Mouse (Mus musculus): ENCODE data around the gene Nhsl2. TPM values are rescaled to one million over a fixed set of nuclear protein-coding genes. Genes with fewer than 3 reads are reported as not detected.

The Nhsl2 gene
- total RNA-seq, 2 experiments from 2014 or later: 9.8 to 11.3 TPM

- intact Hi-C loops (cut with DNase I): no loop called here
- DNase-seq: no peak
Measured at GRCm38 (mm10) chrX:102036866-102037361, 187.7 kb downstream of the Nhsl2 start.

GRCm38 (mm10) chrX:102037506-102037905, 188.3 kb downstream of the Nhsl2 start:
- intact Hi-C loops (cut with DNase I): no loop called here
- DNase-seq: peak; percentile 67

- intact Hi-C loops (cut with DNase I): no loop called here
- no peak for DNase-seq
Measured at GRCm38 (mm10) chrX:102041562-102041961, 192.4 kb downstream of the Nhsl2 start.

- DNase-seq: no peak
- intact Hi-C loops (cut with DNase I): no loop called here
Measured at GRCm38 (mm10) chrX:102042386-102042785, 193.2 kb downstream of the Nhsl2 start.

GRCm38 (mm10) chrX:102050552-102050951, 201.4 kb downstream of the Nhsl2 start:
- DNase-seq: no peak
- intact Hi-C loops (cut with DNase I): no loop called here

- no peak for DNase-seq
- intact Hi-C loops (cut with DNase I): no loop called here
Measured at GRCm38 (mm10) chrX:102051225-102051624, 202.0 kb downstream of the Nhsl2 start.

GRCm38 (mm10) chrX:102053371-102053770, 204.2 kb downstream of the Nhsl2 start:
- intact Hi-C loops (cut with DNase I): no loop called here
- no peak for DNase-seq

- DNase-seq: no peak
- intact Hi-C loops (cut with DNase I): no loop called here
Measured at GRCm38 (mm10) chrX:102054009-102054408, 204.8 kb downstream of the Nhsl2 start.

- intact Hi-C loops (cut with DNase I): no loop called here
- DNase-seq: peak; percentile 32
Measured at GRCm38 (mm10) chrX:102059437-102059836, 210.3 kb downstream of the Nhsl2 start.

GRCm38 (mm10) chrX:102060243-102060642, 211.1 kb downstream of the Nhsl2 start:
- intact Hi-C loops (cut with DNase I): loop anchor here (10.0 kb wide), 2 partner anchors 105 to 245 kb away; no protein-coding TSS in a partner anchor
- peak; percentile 75 for DNase-seq

- intact Hi-C loops (cut with DNase I): loop anchor here (10.0 kb wide), 2 partner anchors 106 to 246 kb away; no protein-coding TSS in a partner anchor
- DNase-seq: peak; percentile 69
Measured at GRCm38 (mm10) chrX:102060891-102061290, 211.7 kb downstream of the Nhsl2 start.

- intact Hi-C loops (cut with DNase I): loop anchor here (10.0 kb wide), 2 partner anchors 109 to 249 kb away; no protein-coding TSS in a partner anchor
Measured at GRCm38 (mm10) chrX:102064062-102064461, 214.9 kb downstream of the Nhsl2 start.

GRCm38 (mm10) chrX:102065213-102065775, 216.1 kb downstream of the Nhsl2 start:
- DNase-seq: no peak
- intact Hi-C loops (cut with DNase I): loop anchor here (10.0 kb wide), 2 partner anchors 110 to 250 kb away; no protein-coding TSS in a partner anchor

More at GRCm38 (mm10) chrX:102064062-102064461, 214.9 kb downstream of the Nhsl2 start:
- DNase-seq: no peak

GRCm38 (mm10) chrX:102066134-102066533, 216.9 kb downstream of the Nhsl2 start:
- intact Hi-C loops (cut with DNase I): loop anchor here (10.0 kb wide), 2 partner anchors 111 to 251 kb away; no protein-coding TSS in a partner anchor

GRCm38 (mm10) chrX:102067118-102067517, 217.9 kb downstream of the Nhsl2 start:
- intact Hi-C loops (cut with DNase I): loop anchor here (10.0 kb wide), 2 partner anchors 112 to 252 kb away; no protein-coding TSS in a partner anchor

More at GRCm38 (mm10) chrX:102066134-102066533, 216.9 kb downstream of the Nhsl2 start:
- peak; percentile 77 for DNase-seq

GRCm38 (mm10) chrX:102068811-102069540, 219.8 kb downstream of the Nhsl2 start:
- no peak for DNase-seq
- intact Hi-C loops (cut with DNase I): loop anchor here (10.0 kb wide), 2 partner anchors 114 to 254 kb away; no protein-coding TSS in a partner anchor

More at GRCm38 (mm10) chrX:102067118-102067517, 217.9 kb downstream of the Nhsl2 start:
- DNase-seq: no peak

- peak; percentile 78 for DNase-seq
- intact Hi-C loops (cut with DNase I): no loop called here
Measured at GRCm38 (mm10) chrX:102070591-102071471, 221.6 kb downstream of the Nhsl2 start, which contains the start of gene Rtl5. Gene Rtl5, minus strand, starts transcription at chrX:102071304.

GRCm38 (mm10) chrX:102071517-102071916, 222.3 kb downstream of the Nhsl2 start:
- no peak for DNase-seq
- intact Hi-C loops (cut with DNase I): no loop called here

GRCm38 (mm10) chrX:102073605-102074325, 224.6 kb downstream of the Nhsl2 start:
- DNase-seq: no peak
- intact Hi-C loops (cut with DNase I): no loop called here

- no peak for DNase-seq
- intact Hi-C loops (cut with DNase I): no loop called here
Measured at GRCm38 (mm10) chrX:102074435-102074834, 225.2 kb downstream of the Nhsl2 start.
